Mouse (Mus musculus): ENCODE data around the gene Prr5l.

The Prr5l gene

DNA sequence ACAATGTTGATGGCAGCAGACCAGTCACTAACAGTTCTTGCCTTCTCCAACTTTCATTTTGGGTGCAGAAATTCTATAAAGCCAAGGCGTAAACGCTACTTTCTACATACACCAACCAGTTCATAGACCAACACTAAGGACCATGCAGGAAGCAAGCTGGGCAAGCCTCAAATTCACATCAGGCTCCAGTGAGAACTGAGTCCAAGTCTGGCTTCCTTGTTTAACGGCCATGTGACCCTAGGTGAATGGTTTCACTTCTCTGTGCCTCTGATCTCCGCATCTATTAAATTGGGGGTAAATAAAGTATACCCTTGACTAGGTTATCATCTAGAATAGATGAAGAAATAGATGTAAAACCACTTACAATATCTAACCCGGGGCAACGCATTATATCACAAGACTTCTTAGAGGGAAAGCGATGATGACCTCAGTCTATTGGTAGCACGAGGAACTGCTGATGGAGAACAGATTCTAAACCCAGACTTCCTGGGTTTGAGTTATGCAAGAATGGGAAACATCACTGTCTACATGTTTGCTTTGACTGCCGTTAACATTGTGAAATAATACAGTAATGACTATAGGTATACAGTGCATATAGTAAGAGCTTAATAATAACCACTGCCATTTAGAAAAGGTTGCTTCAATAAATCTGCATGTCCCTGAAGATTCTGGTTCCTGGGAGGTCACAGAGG lies 1.2 kb downstream of the Prr5l start:
- DNase-seq (ENCODE audit: low read depth), result peak; percentile 54

DNA sequence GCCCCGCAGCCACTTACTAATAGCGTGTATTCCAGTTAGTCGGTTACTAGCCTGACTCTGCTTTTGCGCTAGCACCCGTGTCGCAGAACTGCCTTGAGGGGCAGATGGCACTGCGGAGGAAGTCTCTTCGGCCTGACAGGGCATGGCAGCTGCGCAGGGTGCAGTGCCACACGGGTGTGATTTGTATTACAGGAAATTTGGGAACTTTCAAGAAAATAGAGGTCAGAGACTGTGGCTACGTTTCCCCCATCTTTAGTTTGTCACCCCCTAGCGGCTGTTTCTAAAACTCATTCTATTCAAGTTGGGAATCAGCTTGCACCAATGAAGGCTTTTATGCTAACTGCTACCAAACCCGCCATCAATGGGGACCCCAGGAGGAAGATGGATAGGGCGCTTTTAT lies 11.6 kb downstream of the Prr5l start:
- DNase-seq (ENCODE audit: low read depth), result peak; percentile 51

DNA sequence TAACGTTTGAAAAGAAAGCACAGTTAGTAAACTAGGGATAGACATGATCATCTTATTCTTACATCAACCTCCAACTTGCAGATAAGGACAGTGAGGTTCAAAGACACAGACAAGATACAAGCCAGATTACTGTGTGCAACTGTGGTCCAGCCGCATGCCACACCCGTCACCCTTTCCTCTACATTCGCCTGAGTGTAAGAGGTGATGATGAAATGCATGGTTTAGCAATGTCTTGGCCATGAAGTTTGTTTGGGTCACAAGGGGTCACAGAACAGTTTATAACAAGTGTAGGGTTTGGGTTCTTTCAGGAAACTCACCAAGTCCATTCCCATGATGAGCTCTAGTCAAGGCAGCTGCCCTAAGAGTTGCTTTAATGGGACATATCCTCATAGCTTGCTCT lies 14.1 kb downstream of the Prr5l start:
- peak; percentile 72 for DNase-seq (ENCODE audit: low read depth)

- no peak for DNase-seq (ENCODE audit: low read depth)
Observed at GRCm38 (mm10) chr2:101862219-101863123, 20.4 kb downstream of the Prr5l start.

GRCm38 (mm10) chr2:101860920-101861485 lies 21.8 kb downstream of the Prr5l start:
- no peak for DNase-seq (ENCODE audit: low read depth)

- DNase-seq (ENCODE audit: low read depth), result no peak
Observed at GRCm38 (mm10) chr2:101856174-101856573, 26.7 kb downstream of the Prr5l start.

DNA sequence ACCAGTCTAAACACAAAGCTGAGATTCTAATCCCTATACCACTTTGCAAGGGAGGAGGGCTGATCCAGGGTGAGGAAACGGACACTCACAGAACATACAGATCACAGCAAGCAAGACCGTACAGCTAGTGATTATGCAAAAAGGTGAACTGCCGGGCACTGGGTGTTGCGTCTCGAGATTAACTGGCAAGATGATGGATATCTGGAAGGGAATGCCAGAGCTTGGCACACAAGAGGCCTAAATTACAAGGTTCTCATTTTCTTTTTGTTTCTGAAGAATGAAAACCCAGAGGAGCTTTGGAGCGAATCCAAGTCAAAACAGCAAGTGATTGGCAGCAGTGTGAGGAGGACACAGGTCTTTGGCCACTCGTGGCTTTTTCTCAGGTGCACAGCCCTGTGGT lies 28.0 kb downstream of the Prr5l start:
- DNase-seq (ENCODE audit: low read depth), result no peak

DNA sequence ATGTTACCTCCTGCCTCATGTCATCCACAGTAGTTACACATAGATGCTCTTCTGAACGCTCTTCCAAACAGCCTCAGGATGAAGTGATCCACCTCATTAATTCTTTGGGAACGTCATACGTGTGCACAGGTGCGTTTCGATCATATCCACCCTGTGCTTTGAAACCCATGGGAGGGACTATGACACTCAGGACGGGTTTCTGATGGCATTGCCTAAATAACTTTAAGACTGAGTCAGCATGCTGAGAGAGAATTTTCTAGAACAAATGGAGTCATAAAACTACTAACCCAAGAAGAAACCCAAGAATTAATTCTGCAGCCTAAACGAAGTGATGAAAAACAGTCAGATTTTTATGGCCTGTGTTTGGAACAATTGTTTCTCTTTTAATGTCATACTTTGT lies 40.1 kb downstream of the Prr5l start:
- no peak for DNase-seq (ENCODE audit: low read depth)

- no peak for DNase-seq (ENCODE audit: low read depth)
Observed at GRCm38 (mm10) chr2:101834816-101835523, 47.9 kb downstream of the Prr5l start.

- no peak for DNase-seq (ENCODE audit: low read depth)
Observed at GRCm38 (mm10) chr2:101832361-101832760, 50.5 kb downstream of the Prr5l start.

DNA sequence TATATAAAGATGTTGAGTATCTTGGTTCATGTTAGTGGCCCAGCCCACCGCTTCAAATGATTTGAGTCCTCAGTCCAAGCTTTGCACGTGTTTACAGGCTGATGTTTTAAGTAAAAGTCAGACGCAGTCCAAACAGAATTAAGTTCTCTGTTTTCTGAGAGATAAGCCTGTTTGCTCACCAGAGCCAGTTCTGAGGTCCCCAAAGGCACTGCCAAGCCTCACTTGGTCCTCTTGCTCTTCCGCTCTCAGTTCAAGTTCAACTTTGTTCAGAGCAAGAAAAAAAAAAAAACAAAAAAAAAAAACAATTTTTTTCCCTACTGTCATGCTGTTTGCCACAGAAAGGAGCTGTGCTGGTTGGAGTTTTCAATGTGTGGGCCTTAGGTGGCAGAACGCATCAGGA lies 51.0 kb downstream of the Prr5l start:
- no peak for DNase-seq (ENCODE audit: low read depth)

- DNase-seq (ENCODE audit: low read depth), result no peak
Observed at GRCm38 (mm10) chr2:101830186-101830915, 52.5 kb downstream of the Prr5l start.

DNA sequence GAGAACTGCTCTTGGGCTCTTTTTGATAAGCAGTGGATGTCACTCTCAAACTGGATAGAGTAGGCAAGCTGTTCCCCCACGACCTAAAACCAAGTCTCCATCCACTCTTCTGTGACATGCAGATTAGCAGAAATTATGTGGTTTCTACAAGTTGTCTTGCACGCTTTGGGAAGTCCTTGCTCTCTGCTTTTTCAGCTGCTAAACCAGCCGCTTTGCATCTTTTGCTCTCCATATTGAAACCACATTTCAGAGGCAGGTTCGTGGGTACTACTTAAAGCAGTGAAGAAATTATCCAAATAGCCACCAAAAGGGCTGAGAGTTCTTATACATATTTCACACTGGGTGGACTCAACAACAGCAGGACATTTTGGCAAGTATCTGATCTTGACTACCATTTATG lies 53.8 kb downstream of the Prr5l start:
- no peak for DNase-seq (ENCODE audit: low read depth)

- DNase-seq (ENCODE audit: low read depth), result peak; percentile 62
Observed at GRCm38 (mm10) chr2:101828057-101828643, 54.7 kb downstream of the Prr5l start.

- no peak for DNase-seq (ENCODE audit: low read depth)
Observed at GRCm38 (mm10) chr2:101827626-101828025, 55.2 kb downstream of the Prr5l start.

DNA sequence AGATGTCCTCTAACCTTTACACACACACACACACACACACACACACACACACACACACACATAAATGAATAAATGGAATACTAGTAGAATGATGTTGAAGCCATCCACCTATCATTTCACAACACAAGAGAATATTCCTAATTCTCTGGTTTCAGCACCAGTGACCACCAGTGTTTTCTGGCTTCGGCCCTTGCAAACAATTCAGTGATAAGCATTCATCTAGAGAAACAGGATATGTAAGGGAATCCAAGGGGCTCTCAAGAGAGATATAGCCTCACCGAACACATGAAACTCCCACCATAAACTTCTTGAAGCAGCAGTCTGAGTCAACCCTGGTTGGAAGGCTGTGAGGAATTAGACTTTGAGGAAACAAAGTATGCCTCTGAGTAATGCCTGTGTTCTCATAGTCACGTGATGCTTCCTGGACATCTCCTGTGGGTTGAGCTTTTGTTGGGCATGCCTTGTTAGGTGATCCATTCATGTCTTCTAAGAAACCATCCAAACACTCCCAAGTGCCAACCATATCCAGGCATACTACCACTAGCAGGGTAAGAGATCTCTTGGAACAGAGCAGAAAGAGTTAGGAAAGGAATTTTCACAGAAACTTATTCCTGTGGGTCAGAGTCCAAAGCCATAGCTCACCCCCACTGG lies 55.8 kb downstream of the Prr5l start:
- peak; percentile 33 for DNase-seq (ENCODE audit: low read depth)

DNA sequence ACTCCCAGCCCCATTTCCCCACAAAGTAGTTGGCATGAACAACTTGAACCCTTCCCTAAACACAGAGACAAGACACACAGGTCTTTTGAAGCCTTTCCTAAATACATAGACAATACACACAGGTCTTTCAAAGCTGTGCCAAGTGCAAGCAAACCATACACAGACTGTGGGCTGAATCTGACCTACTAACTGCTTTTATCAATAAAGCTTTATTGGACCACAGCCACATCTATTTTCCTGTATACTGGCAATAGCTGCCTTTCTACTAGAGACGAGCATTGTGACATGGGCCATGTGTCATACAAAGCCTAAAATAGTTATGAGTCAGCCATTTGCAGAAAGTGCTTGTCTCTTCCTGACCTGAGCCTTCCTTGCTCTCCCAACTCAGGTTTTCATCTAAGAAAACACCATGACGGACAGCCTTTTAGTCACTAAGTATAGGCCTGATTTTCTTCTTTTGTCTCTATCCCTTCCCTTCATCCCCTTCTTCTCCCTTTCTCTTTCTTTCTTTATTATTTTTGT lies 56.6 kb downstream of the Prr5l start:
- DNase-seq (ENCODE audit: low read depth), result no peak

DNA sequence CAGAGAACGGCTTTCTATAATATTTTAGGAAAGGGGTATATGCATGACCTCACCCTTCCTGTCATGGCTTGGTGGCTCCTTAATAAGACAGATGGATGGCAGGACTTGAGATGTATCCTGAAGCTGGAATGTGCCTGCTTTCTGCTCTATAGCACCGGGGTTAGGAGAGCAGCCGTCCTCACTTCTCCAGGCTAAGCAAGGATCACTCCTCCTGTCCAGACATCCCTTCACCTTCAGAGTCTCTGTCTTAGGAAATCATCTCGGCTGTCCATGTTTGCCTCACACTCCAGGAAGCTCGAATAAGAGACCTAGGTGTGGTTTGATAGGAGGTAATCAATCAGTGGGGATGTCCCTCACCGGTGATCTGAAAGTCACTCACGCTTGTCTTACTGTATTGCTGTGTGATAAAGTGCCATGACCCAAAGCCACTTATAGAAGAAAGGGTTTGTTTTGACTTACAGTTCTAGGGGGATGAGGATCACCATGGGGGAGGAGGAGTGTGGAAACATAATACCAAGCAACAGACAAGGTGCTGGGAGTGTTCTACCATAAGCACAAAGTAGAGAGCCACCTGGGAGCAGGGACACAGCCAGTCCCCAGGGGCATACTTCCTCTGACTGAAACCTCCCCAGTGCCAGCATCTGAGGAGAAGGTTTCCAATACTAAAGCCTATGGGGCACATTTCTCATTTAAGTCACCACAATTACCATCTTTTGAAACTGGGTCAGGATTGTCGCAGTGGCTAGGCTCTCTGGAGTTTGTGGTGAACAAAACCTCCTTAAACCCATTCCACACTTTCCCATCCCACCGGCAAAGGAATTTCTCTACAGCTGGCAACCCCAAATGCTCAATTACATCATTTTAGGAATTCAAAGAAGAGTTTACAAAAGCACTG lies 57.4 kb downstream of the Prr5l start:
- DNase-seq (ENCODE audit: low read depth), result no peak

GRCm38 (mm10) chr2:101823821-101824220 lies 59.0 kb downstream of the Prr5l start:
- DNase-seq (ENCODE audit: low read depth), result no peak
